Mouse (Mus musculus) thymus, postnatal 4 days (tissue): ENCODE results near the gene Ddx4.

Source experiments
- DNase-seq: peaks from one replicate; pipeline ENCODE4 v3.0.0; 2021

The Ddx4 gene

DNA sequence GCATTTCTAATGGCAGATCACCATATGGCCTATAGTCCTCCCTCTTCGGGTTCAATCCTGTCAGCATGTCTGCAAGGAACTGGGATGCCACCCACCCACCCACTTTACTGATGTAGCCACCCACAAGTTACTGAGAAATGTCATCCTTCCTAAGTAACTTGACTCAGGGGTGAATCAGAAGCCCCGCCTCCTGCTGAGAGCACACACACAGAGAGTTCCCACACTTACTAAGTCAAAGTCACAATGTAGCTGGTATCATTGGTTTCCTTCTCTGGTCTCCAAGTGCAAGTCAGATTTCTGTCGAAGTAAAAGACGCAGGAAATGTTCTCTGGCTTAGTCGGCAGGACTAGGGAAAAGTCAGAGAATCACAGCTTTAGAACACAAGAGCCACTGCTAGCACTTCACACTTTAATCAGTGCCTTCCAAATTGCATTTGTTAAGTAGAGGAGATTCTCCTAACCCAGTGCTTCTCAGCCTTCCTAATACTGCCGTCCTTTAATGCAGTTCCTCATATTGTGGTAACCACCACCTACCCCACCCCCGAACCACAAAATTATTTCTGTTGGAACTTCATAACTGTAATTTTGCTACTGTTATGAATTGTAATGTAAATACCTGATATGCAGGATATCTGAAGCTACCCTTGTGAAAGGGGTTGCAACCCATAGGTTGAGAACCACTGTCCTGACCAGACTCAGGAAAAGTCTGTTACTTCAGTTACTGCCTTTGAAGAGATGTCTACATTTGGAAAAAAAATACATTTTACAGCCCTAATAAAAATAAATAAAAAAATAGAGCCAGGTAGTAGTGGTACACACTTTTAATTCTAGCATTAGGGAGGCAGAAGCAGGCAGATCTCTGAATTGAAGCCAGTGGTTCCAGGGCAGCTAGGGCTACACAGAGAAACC, 100.4 kb downstream of the Ddx4 start:
- DNase-seq, result no peak
